Mouse (Mus musculus): ENCODE data around the gene Ccdc151.

The Ccdc151 gene

DNA sequence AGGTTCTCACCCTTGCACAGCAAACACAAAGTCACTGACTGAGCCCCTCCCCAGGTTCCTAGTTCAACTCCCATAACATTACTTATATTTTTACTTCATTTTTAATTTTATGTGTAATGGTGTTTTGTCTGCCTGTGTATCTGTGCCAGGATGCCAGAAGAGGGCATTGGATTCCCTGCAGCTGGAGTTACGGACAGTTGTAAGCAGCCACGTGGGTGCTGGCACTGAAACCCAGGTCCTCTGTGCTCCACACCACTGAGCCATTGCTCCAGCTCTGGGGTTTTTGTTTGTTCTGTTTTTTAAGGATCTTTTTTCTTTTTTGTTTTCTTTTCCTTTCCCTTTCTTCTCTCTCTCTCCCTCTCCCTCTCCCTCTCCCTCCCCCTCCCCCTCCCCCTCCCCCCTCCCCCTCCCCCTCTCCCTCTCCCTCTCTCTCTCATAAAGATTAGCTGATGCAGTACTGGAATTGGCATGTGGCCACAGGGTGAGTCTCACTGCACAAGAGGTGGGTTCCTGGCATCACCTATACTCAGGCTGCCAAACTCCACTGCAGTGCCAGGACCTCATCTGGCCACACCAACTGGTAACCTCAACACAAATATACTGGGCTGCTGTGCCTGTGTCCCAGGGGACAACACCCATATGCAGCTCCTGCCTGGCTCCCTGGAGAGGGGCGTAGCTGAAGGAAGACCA is 6.1 kb downstream of the Ccdc151 start:
- in situ Hi-C loops (cut with MboI, MseI): no loop called here

DNA sequence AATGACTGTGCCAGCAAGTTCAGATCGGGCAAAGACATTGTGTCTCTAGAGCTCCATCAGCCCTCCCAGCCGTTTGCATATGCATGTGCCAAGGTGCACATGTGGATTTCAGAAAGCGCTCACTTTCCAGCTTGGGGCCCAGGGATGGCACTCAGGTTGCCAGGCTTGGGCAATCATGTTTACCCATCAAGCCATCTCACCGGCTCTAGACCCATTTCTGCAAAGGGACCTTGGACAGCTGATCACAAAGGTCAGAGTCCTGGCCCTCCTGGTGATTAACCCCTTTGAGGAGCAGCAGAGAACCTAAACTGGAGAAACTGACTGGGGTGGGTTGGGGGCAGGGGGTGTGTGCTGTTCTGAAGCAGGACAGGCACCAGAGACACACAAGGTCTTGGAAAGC is 10.2 kb downstream of the Ccdc151 start:
- in situ Hi-C loops (cut with MboI, MseI): no loop called here

DNA sequence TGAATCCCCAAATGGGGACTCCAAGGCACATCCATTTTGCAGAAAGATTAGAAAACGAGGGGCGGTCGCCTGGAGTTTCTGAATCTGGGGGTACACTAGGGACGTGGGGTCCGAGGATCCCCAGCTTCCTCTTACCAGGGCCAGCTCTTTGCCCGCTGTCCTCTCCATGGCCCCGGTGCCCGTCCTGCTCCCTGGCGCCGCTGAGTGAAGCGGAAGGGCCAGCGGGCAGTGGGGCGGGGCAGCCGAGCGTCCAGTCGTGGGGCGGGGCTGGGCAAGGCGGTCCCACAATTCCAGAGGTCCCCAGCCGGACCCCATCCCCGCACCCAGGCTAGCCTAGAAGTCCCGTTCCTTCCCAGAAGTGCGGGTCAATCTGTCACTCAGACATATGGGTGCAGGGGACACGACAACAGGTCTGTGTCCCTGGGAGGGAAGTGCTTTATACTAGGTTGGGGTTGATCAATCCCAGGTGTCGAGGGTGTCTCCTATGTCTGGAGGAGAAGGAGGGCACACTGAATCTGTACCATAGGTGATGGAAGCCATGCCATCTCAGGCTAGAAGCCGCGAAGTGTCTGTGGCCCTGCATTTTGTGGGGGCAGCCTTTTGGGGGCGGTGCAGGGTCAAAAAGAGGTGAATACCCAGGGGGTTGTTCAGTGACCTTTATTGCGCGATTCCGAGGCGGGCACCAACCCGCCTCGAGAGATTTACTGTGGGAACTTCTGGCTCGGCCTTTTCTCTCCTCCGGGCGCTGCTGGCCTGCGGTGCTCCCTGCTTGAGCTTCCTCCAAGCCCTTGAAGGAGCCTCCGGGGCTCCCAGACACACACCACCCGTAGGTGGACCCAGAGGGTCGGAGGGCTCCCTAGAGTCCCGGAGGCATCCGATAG is 13.0 kb downstream of the Ccdc151 start, which contains the start of gene Rgl3:
Gene Rgl3, minus strand, starts transcription at position 217 of the 881 bp plus-strand sequence.
- in situ Hi-C loops (cut with MboI, MseI): loop anchor here (5.0 kb wide), 1 partner anchor 43 kb away; no protein-coding TSS in a partner anchor

DNA sequence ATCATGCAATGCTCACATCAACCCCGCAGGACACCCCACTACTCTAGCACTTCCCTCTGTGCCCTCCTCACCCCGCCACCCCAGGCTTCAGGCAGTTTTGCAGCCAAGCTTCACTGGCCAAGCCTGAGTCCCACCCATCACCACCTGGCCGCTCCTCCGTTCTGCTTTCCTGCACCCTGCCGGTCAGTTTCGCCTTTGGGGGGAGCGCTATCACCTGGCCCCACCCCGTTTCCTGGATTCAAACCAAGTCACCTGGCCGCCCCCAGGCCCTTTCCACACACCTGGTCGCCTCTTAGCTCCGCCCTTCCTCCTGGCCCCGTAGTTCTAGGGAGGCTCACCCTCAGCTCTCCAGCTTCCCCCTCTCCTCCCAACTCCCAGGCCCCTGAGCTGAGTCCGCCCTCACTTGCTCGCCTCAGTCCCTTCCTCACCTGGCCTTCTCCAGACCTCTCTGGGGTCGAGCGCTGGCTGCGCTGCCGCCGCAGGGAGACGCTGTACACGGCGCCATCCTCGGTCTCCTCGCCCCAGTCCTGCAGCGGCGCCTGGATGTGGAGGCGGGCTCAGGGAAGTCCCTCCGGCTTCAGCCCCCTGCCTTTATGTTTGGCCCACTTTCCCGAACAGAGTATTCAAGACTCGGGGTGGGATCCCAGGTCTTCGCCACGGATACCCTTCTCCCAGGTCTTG is 13.9 kb downstream of the Ccdc151 start:
- in situ Hi-C loops (cut with MboI, MseI): loop anchor here (5.0 kb wide), 1 partner anchor 44 kb away; no protein-coding TSS in a partner anchor

DNA sequence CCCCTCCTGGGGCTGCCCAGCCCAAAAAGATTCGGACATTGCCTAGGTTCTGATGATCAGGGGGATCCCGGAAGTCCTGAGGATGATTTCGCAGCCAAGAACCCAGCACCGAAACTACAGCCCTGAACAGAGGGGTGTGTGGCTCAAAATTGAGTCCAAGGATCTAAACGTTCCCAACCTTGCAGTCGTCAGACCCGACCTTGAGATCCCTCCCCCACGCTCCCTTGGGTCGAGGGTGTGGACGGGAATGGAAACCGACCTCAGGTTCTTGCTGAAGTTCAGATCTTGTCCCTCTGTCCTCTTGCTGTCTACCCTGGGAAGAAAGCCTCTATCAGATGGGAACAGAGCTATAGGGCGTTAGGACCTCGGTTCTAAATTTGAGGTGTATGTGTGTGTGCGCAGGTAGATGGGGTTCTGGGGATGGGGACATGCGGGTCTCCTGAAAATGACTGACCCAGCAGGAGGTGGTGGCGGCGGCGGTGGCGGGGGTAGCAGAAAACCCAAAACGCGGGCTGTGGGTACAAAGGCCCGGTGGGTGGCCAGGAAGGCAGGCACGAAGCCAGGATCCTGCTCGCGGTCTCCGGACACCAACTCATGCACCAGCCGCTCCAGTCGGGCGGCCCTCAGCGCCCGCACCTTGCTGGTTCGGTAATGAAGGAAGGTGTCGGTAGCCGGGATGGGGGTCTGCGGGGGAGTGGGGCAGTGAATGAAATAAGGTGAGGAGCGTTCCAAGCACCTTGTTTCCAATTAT is 14.7 kb downstream of the Ccdc151 start:
- in situ Hi-C loops (cut with MboI, MseI): loop anchor here (5.0 kb wide), 1 partner anchor 45 kb away; no protein-coding TSS in a partner anchor

GRCm38 (mm10) chr9:21983911-21984310 is 18.5 kb downstream of the Ccdc151 start:
- in situ Hi-C loops (cut with MboI, MseI): no loop called here

DNA sequence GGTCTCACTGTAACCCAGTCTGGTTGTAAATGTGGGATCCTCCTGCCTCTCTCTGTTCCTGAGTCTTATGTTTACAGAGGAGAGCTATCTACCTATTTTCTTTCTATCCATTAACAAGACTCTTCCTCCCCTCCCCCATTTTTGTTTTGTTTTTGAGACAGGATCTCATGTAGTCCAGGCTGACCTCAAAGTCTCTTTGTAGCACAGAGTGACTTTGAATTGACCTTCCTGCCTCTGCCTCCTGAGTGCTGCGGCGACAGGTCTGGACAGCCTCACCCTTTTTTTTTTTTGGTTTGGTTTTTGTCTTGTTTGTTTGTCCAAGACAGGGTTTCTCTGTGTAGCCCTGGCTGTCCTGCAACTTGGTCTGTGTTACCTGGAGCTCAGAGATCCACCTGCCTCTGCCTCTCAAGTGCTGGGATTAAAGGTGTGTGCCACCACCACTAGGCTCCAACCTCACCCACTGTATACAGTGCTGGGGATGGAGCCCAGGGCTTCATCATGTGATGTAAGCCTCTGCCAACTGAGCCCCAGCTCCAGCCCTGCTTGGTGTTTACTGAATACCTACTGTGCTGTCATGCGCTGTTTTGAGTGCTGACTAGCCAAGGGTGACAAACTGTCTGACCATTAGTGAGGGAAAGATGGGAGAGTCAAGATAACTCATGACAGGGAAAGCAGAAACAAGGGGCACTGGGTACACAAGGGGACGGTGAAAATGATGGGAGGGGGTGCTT is 23.9 kb downstream of the Ccdc151 start:
- in situ Hi-C loops (cut with MboI, MseI): no loop called here

DNA sequence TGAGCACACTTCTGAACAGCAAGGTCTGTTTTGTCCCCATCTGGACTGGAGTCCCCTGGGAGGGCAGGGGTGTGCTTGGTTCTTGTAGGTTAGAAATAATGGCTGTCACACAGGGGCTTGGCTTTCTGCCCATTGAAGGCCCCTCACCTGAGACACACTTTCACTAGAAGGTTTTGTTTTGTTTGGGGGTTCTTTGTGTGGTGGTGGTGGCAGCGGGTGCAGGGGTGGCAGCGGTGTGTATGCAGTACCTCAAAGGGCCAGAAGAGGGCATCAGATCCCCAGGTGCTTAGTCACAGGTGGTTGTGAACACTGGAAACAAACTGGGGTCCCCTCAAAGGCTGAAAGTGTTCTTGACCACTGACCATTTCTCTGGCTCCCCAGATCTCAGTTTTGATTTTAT is 24.5 kb downstream of the Ccdc151 start:
- in situ Hi-C loops (cut with MboI, MseI): no loop called here

- in situ Hi-C loops (cut with MboI, MseI): no loop called here
Measured at GRCm38 (mm10) chr9:21977331-21977730, 25.1 kb downstream of the Ccdc151 start.

- in situ Hi-C loops (cut with MboI, MseI): no loop called here
Measured at GRCm38 (mm10) chr9:21976626-21977175, 25.7 kb downstream of the Ccdc151 start.

DNA sequence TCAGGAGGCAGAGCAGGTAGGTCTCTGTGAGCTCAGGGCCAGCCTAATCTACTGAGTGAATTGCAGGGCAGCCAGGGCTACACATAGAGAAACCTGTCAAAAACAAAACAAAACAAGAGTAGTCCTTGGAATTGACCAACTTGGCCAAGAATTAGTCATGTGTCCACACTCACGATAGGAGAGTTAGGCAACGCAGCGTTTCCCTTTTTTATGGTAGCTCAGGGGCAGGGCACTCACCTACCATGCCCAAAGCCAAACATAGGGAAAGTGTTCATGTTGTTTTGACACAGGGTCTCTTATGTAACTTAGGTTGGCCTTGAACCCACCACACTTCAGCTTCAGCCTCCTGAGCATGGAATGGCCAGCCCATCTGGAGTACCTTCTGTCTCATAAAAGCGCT is 33.1 kb downstream of the Ccdc151 start:
- in situ Hi-C loops (cut with MboI, MseI): no loop called here

- in situ Hi-C loops (cut with MboI, MseI): no loop called here
Measured at GRCm38 (mm10) chr9:21968883-21969282, 33.6 kb downstream of the Ccdc151 start.

GRCm38 (mm10) chr9:21963417-21963816 is 39.0 kb downstream of the Ccdc151 start, which contains the start of gene Epor:
Epor (minus strand) TSS chr9:21963506.
- in situ Hi-C loops (cut with MboI, MseI): no loop called here

DNA sequence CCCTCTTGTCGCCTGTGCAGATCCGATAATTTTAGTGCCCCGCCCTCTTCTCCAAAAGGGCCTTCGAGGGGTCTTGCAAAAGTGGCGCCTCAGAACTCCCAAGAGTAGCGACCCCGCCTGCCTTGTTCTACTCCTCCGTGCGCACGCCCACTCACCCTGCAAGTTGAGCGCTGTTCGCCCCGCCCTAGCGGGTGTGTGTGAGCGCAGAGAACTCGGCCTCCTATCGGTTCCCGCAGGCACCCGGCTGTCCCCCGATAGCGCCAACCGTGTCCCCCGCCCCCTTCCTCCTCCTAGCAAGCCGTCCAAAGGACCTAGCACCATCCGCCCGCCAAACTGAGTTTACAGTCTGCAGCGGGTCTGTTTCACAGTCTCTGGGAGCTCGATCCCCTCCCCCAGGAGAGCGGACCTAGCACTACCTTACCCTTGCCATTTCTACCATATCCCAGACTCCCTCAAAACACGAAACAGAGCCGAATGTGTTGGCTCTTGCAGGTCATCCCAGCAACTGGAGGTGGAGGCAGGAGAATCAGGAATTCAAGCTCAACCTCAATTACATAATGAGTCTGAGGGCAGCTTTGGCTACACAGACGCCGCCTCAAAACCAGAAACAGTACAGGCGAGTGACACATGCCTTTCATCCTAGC is 39.9 kb downstream of the Ccdc151 start:
- in situ Hi-C loops (cut with MboI, MseI): no loop called here

DNA sequence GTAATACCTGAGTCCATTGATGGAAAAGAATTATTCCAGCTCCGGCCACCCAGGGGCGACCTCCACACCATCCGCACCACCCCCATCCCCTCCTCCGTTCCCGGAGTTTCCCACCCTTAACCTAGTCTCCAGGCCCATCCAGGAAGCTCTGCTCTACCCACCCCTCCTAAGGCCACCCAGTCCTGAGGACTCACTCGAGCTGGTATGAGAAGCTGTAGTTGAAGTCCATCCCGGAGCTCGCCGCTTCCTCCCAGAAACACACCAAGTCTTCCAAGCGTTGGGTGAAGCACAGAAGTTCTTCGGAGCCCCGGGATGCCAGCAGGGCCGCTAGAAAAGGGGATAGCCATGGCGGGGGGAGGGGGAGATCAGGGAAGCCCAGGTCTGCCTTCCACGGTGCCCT is 40.4 kb downstream of the Ccdc151 start:
- in situ Hi-C loops (cut with MboI, MseI): no loop called here

DNA sequence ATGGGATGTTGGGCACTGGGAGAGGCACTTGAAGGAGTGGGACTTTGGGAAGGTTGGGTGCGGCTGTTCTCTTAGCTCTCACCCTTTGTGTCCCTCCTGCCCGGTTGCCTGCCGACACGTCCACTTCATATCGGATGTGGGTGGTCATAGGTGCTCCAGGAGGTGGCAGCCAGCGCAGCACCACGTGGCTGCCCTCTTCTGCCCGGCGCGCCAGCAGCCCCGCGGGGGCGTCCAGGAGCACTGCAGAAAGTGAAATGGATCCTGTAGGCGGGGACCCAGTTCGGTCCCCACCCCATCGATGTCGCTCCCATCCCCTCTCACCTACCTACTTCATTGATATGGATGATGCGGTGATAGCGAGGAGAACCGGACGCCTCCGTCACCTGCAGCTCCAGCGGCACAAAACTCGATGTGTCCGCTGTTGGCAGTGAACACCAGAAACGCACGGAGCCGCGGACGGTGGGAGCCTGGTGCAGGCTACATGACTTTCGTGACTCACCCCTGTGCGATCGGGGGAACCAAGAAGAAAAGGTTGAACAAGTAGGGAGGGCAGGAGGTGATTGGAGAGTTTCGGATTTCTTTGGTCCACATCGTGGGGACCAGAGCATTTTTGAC is 41.0 kb downstream of the Ccdc151 start:
- in situ Hi-C loops (cut with MboI, MseI): no loop called here

GRCm38 (mm10) chr9:21960558-21961208 is 41.8 kb downstream of the Ccdc151 start:
- in situ Hi-C loops (cut with MboI, MseI): no loop called here

DNA sequence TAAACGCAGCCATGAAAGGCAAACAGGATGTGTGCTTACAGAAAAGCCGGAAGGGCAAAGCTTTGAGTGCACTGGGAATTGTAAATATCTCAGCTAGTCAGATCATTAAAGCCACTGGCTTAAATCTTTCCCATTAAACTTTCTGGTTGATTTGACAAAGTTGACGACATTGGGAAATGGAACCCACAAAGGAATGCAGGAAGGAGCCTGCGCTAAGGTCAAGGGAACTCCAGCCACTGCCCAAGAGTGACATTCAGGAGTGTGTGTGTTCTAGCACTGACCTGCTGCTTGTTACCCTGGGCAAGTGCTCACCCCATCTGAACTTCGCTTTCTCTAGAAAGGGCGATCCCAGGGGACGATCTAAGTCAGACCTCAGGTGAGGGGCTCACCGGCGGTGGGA is 42.3 kb downstream of the Ccdc151 start:
- in situ Hi-C loops (cut with MboI, MseI): no loop called here

DNA sequence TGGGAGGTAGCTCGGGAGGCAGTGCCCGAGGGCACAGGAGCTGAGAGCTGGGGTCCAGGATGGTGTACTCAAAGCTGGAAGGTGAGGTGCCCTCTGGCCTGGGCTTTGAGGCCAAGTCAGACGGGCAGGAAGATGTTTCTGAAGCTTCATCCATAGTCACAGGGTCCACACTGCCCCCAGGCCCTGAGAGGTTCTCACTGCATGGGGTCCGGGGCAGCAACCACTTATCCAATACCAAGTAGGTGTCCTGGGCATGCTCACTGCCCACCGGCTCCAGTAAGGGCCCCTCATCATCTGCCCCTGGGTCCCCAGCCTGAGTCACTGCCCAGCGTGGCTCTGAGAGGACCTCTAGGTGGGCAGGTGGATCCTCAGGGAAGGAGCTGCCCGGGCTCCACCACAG is 43.2 kb downstream of the Ccdc151 start:
- in situ Hi-C loops (cut with MboI, MseI): no loop called here
